Mouse (Mus musculus): ENCODE measurements at regions not wholly inside any gene's neighbourhood (a gene's known extent, or its start where the extent isn't known, plus 50 kb on each side); places are given as distances from the start of the nearest gene placed in this dataset.

DNA sequence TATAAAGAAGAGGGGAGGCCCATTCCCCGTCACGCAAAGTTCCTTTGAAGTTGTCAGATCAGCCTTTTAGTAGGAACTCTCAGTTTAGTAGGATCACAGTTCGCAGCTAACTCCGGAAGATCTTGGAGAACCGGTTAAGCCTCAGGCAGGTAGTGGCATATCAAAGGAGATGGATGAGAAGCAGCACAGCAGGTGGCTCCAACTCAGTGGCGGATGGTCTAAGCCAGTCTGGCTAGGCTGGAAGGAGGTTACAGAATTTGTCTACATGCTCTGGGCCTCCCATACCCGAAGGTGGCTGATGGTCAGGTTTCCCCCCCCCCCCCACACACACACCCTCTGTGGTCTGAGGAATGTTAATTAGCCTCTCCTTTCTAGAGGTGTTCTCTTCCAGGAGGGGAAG lies 88.5 kb downstream of the Tmem17 start:
- H3K27ac ChIP-seq (ENCODE audit: insufficient read depth, low read length) = peak overlapping the region; percentile 96
- no peaks in the 10 kb centered on the region for H3K27me3 ChIP-seq (ENCODE audit: control insufficient read depth, insufficient read depth, low read length, poor library complexity, severe bottlenecking)
- no peaks in the 10 kb centered on the region for H3K36me3 ChIP-seq (ENCODE audit: control insufficient read depth, insufficient read depth, low read length, poor library complexity, severe bottlenecking)
- TF ChIP-seq EP300 (IDR thresholded peaks at IDR 0.05; ENCODE audit: insufficient read depth, low read depth, low read length) (peak; percentile 96), CTCF (IDR thresholded peaks at IDR 0.05; ENCODE audit: low read depth, low read length) (no peak), POLR2A (IDR thresholded peaks at IDR 0.05; ENCODE audit: insufficient read depth, low read length) (no peak)
- peaks cover 2% of the 10 kb centered on the region for H3K4me1 ChIP-seq (ENCODE audit: control insufficient read depth, insufficient read depth, low read length)
- H3K9me3 ChIP-seq (replicated peaks; ENCODE audit: control insufficient read depth, insufficient read depth, low read length, poor library complexity, severe bottlenecking) = peaks cover 24% of the 10 kb centered on the region
- no peak overlapping the region for H3K9ac ChIP-seq (ENCODE audit: low read depth, poor library complexity, severe bottlenecking)
- H3K4me3 ChIP-seq (ENCODE audit: low read depth, low read length) = no peak overlapping the region

DNA sequence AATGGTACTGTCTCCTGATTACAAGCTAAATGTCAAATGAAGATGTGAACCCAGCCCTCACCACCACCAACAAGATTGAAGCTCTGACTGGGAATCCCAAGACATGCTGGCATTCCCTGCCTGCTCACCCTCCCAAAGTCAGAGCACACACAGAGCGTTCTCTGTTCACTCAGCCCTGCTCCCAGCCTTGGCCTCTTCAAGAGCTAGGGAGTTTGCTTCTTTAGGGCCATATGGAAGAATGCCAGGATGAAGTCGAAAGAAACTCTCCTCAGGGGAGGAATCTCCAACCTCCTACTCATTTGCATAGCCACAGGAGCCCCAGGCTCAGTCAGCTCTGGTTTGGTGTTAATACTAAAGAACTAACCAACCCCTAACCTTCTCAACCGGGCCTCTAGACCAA lies 90.1 kb downstream of the Tmem17 start:
- Histone ChIP-seq H3K4me3 (ENCODE audit: low read depth, low read length) (no peak overlapping the region), H3K36me3 (ENCODE audit: control insufficient read depth, insufficient read depth, low read length, poor library complexity, severe bottlenecking) (no peaks in the 10 kb centered on the region), H3K4me1 (ENCODE audit: control insufficient read depth, insufficient read depth, low read length) (peaks cover 4% of the 10 kb centered on the region), H3K9ac (ENCODE audit: low read depth, poor library complexity, severe bottlenecking) (0 out of 2 replicates have a peak overlapping the region, but pooled peaks have one; percentile 11), H3K27ac (ENCODE audit: insufficient read depth, low read length) (peak overlapping the region; percentile 77), H3K27me3 (ENCODE audit: control insufficient read depth, insufficient read depth, low read length, poor library complexity, severe bottlenecking) (no peaks in the 10 kb centered on the region), H3K9me3 (replicated peaks; ENCODE audit: control insufficient read depth, insufficient read depth, low read length, poor library complexity, severe bottlenecking) (peaks cover 19% of the 10 kb centered on the region)
- TF ChIP-seq POLR2A (IDR thresholded peaks at IDR 0.05; ENCODE audit: insufficient read depth, low read length) (no peak), EP300 (IDR thresholded peaks at IDR 0.05; ENCODE audit: insufficient read depth, low read depth, low read length) (0 out of 2 replicates have a peak, but pooled peaks have one; percentile 45)

DNA sequence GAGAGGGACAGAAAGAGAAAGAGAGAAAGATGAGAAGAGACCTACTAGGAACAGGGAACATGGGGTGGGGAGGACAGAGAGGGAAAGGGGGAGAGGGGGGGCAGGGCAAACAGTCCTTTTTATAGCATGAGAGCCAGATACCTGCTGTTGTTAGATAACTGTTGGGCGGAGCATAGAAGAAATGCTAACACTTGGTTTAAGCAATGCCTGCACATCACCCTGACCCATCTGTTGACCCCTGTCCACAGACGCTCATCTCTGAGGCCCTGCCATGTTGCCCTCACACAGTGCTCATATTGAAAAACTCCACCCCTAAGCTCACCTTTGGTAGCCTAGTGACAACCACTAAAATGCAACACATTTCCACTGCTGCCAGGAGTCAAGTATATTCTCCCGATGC lies 90.7 kb downstream of the Tmem17 start:
- H3K4me3 ChIP-seq (ENCODE audit: low read depth, low read length) = no peak overlapping the region
- H3K36me3 ChIP-seq (ENCODE audit: control insufficient read depth, insufficient read depth, low read length, poor library complexity, severe bottlenecking) = no peaks in the 10 kb centered on the region
- H3K9ac ChIP-seq (ENCODE audit: low read depth, poor library complexity, severe bottlenecking) = 0 out of 2 replicates have a peak overlapping the region, but pooled peaks have one; percentile 9
- H3K27me3 ChIP-seq (ENCODE audit: control insufficient read depth, insufficient read depth, low read length, poor library complexity, severe bottlenecking) = no peaks in the 10 kb centered on the region
- peaks cover 16% of the 10 kb centered on the region for H3K9me3 ChIP-seq (replicated peaks; ENCODE audit: control insufficient read depth, insufficient read depth, low read length, poor library complexity, severe bottlenecking)
- peaks cover 4% of the 10 kb centered on the region for H3K4me1 ChIP-seq (ENCODE audit: control insufficient read depth, insufficient read depth, low read length)
- TF ChIP-seq CTCF (IDR thresholded peaks at IDR 0.05; ENCODE audit: low read depth, low read length) (no peak), EP300 (IDR thresholded peaks at IDR 0.05; ENCODE audit: insufficient read depth, low read depth, low read length) (0 out of 2 replicates have a peak, but pooled peaks have one; percentile 27)
- H3K27ac ChIP-seq (ENCODE audit: insufficient read depth, low read length) = peak overlapping the region; percentile 77

DNA sequence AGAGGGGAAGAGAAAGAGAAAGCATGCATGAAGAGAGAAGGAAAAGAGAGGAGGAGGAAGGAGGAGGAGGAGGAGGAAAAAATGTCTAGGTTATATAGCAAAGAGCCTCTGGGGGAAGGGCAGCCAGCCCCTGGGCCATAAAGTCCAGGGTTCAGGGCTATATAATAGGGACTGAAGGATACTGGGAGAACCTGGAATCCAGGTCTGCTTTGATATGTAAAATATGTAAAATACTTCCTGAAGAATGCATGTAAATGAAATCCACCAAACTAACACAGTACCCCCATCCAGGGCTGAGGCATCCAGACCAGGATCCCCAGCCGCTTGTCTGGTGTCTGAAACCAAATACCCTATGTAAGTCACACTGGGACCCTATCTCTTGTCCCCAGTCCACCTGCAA lies 91.5 kb downstream of the Tmem17 start:
- Histone ChIP-seq H3K9ac (ENCODE audit: low read depth, poor library complexity, severe bottlenecking) (no peak overlapping the region), H3K9me3 (replicated peaks; ENCODE audit: control insufficient read depth, insufficient read depth, low read length, poor library complexity, severe bottlenecking) (peaks cover 13% of the 10 kb centered on the region; the same call in 1 of the 2 replicates), H3K36me3 (ENCODE audit: control insufficient read depth, insufficient read depth, low read length, poor library complexity, severe bottlenecking) (no peaks in the 10 kb centered on the region), H3K27ac (ENCODE audit: insufficient read depth, low read length) (peak overlapping the region; percentile 77), H3K27me3 (ENCODE audit: control insufficient read depth, insufficient read depth, low read length, poor library complexity, severe bottlenecking) (no peaks in the 10 kb centered on the region), H3K4me3 (ENCODE audit: low read depth, low read length) (no peak overlapping the region), H3K4me1 (ENCODE audit: control insufficient read depth, insufficient read depth, low read length) (peaks cover 6% of the 10 kb centered on the region)
- no peak for TF ChIP-seq POLR2A (IDR thresholded peaks at IDR 0.05; ENCODE audit: insufficient read depth, low read length)
- peak; percentile 79; the same call in 1 of the 2 replicates for TF ChIP-seq EP300 (IDR thresholded peaks at IDR 0.05; ENCODE audit: insufficient read depth, low read depth, low read length)
- no peak for TF ChIP-seq CTCF (IDR thresholded peaks at IDR 0.05; ENCODE audit: low read depth, low read length)

DNA sequence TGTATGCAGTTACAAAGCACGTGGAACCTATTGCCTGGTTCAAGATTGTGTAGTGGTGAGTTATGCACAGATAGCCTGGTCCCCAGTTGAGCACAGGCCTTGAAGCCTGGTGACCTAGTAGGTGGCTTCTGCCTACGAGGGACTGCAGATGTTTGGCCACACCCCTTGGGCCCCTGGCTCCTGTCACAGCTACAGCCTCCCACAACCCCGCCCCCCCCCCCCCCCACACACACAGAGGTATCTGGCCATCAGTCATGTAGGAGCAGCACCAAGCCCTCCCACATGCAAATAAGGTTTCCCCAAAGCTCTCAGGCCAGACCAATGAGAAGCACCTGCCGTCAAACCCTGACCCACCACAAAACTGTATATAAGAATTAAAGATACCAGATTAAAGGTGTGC lies 94.5 kb downstream of the Tmem17 start:
- H3K27ac ChIP-seq (ENCODE audit: insufficient read depth, low read length) = peak overlapping the region; percentile 84
- peaks cover 7% of the 10 kb centered on the region for H3K4me1 ChIP-seq (ENCODE audit: control insufficient read depth, insufficient read depth, low read length)
- H3K4me3 ChIP-seq (ENCODE audit: low read depth, low read length) = peak overlapping the region; percentile 29; the same call in 1 of the 2 replicates
- H3K9ac ChIP-seq (ENCODE audit: low read depth, poor library complexity, severe bottlenecking) = peak overlapping the region; percentile 17; the same call in 1 of the 2 replicates
- no peaks in the 10 kb centered on the region for H3K36me3 ChIP-seq (ENCODE audit: control insufficient read depth, insufficient read depth, low read length, poor library complexity, severe bottlenecking)
- TF ChIP-seq EP300 (IDR thresholded peaks at IDR 0.05; ENCODE audit: insufficient read depth, low read depth, low read length) (0 out of 2 replicates have a peak, but pooled peaks have one; percentile 1), POLR2A (IDR thresholded peaks at IDR 0.05; ENCODE audit: insufficient read depth, low read length) (peak; percentile 15), CTCF (IDR thresholded peaks at IDR 0.05; ENCODE audit: low read depth, low read length) (no peak)
- peaks cover 14% of the 10 kb centered on the region for H3K9me3 ChIP-seq (replicated peaks; ENCODE audit: control insufficient read depth, insufficient read depth, low read length, poor library complexity, severe bottlenecking)
- H3K27me3 ChIP-seq (ENCODE audit: control insufficient read depth, insufficient read depth, low read length, poor library complexity, severe bottlenecking) = no peaks in the 10 kb centered on the region

DNA sequence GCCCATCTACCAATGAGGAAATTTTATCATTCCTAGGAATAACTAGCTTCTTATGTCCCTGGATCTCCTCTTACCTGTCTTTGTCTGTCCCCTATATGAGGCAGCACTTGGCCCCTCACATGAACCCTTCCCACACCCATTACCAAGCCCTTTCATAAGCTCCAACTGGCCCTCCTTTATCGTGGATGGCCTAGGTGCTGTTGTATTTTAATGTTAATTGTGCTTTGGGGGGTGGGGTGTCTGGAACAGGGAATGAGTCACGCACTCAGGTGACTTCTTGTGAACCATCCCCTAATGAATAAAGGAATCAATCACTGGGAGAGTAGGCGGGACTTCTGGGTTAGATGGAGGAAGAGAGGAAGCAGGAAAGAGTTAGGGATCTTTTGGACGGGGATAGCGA lies 95.8 kb downstream of the Tmem17 start:
- Histone ChIP-seq H3K27me3 (ENCODE audit: control insufficient read depth, insufficient read depth, low read length, poor library complexity, severe bottlenecking) (no peaks in the 10 kb centered on the region), H3K4me3 (ENCODE audit: low read depth, low read length) (no peak overlapping the region), H3K9me3 (replicated peaks; ENCODE audit: control insufficient read depth, insufficient read depth, low read length, poor library complexity, severe bottlenecking) (peaks cover 14% of the 10 kb centered on the region), H3K4me1 (ENCODE audit: control insufficient read depth, insufficient read depth, low read length) (peaks cover 6% of the 10 kb centered on the region), H3K9ac (ENCODE audit: low read depth, poor library complexity, severe bottlenecking) (peak overlapping the region; percentile 59), H3K27ac (ENCODE audit: insufficient read depth, low read length) (peak overlapping the region; percentile 97), H3K36me3 (ENCODE audit: control insufficient read depth, insufficient read depth, low read length, poor library complexity, severe bottlenecking) (no peaks in the 10 kb centered on the region)
- TF ChIP-seq POLR2A (IDR thresholded peaks at IDR 0.05; ENCODE audit: insufficient read depth, low read length) (no peak), CTCF (IDR thresholded peaks at IDR 0.05; ENCODE audit: low read depth, low read length) (no peak), EP300 (IDR thresholded peaks at IDR 0.05; ENCODE audit: insufficient read depth, low read depth, low read length) (peak; percentile 95)
